1 mouse cellular context compared by ENCODE assay signal in genomic region chr10:19584064-19584463, GRCm38 (mm10).
A peak's percentile ranks its signal among the peaks of the same experiment; 100 is the strongest.
TF ChIP-seq lines count a peak whose summit lies in the region.

No protein-coding gene starts in this region.

TF ChIP-seq in CH12.LX, 34 proteins besides CTCF, POLR2A, EP300 and RAD21 (continued from another document):
- TF ChIP-seq USF2 (conservative IDR thresholded peaks at IDR 0.05; ENCODE audit: low read depth, low read length) (no peak), PAX5 (IDR thresholded peaks at IDR 0.05; ENCODE audit: low read length) (no peak), BHLHE40 (IDR thresholded peaks at IDR 0.05; ENCODE audit: low read depth, low read length) (no peak), IRF4 (IDR thresholded peaks at IDR 0.05; ENCODE audit: low read depth, low read length) (0 out of 2 replicates have a peak, but pooled peaks have one; percentile 26), JUND (conservative IDR thresholded peaks at IDR 0.05; ENCODE audit: low read depth, low read length) (no peak), HCFC1 (IDR thresholded peaks at IDR 0.05; ENCODE audit: low read depth, low read length) (no peak), TCF12 (IDR thresholded peaks at IDR 0.05; ENCODE audit: low read depth, low read length) (0 out of 2 replicates have a peak, but pooled peaks have one; percentile 25), SMC3 (IDR thresholded peaks at IDR 0.05; ENCODE audit: low read depth, low read length) (no peak), ETS1 (conservative IDR thresholded peaks at IDR 0.05; ENCODE audit: low read depth, low read length) (no peak), CHD1 (IDR thresholded peaks at IDR 0.05; ENCODE audit: low read depth, low read length) (no peak), ZNF384 (IDR thresholded peaks at IDR 0.05; ENCODE audit: low read depth, low read length) (no peak)
